Mouse (Mus musculus): ENCODE data around the gene Snx9. TPM values are rescaled to one million over a fixed set of nuclear protein-coding genes. Genes with fewer than 3 reads are reported as not detected.

Gene Snx9
- polyA plus RNA-seq, 1 experiment = 24.7 TPM

DNA sequence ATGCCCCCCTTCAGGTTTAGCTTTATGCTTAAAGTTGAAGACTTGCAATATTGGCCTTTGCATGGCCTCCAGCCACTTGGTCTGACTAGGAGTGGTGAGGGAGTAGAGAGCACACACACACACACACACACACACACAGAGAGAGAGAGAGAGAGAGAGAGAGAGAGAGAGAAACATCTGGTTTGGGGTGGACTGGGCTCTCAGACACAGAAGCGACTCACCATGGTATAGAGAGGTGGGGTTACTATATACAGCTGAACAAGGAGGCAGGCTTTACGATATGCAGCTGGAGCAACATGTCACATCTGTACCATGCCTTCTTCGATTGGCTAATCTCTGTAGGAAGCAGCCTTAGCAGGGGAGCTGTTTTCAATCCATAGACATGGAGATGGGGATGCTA lies 94.6 kb downstream of the Snx9 start:
- H3K4me2 ChIP-seq (ENCODE audit: low read depth) = no peak overlapping the region
- no peak for TF ChIP-seq CEBPB (IDR thresholded peaks at IDR 0.05; ENCODE audit: insufficient read depth, poor library complexity, severe bottlenecking)
- TF ChIP-seq E2F4 (IDR thresholded peaks at IDR 0.05; ENCODE audit: insufficient read depth) = no peak
- TF ChIP-seq POLR2A (IDR thresholded peaks at IDR 0.05; ENCODE audit: insufficient read length, low read depth) = no peak
- no peak for TF ChIP-seq USF1 (IDR thresholded peaks at IDR 0.05; ENCODE audit: low read depth)
- no peak for TF ChIP-seq MAX (IDR thresholded peaks at IDR 0.05; ENCODE audit: low read depth)
- no peak for TF ChIP-seq TCF12 (IDR thresholded peaks at IDR 0.05; ENCODE audit: insufficient read depth, poor library complexity, severe bottlenecking)
- TF ChIP-seq MYOD1 (IDR thresholded peaks at IDR 0.05; ENCODE audit: control insufficient read depth in 1 of 3, insufficient read length in 2 of 3, low read depth in 2 of 3) = no peak
- no peak for TF ChIP-seq TCF3 (IDR thresholded peaks at IDR 0.05; ENCODE audit: insufficient read length, low read depth)
- no peak for TF ChIP-seq REST (IDR thresholded peaks at IDR 0.05; ENCODE audit: insufficient read depth, insufficient read length)
- no peak for TF ChIP-seq POLR2AphosphoS2 (IDR thresholded peaks at IDR 0.05; ENCODE audit: insufficient read length, low read depth)
- no peak for TF ChIP-seq SRF (IDR thresholded peaks at IDR 0.05; ENCODE audit: control insufficient read depth, insufficient read length, low read depth)
- TF ChIP-seq MYOG (IDR thresholded peaks at IDR 0.05; ENCODE audit: control insufficient read depth in 1 of 3, insufficient read depth in 1 of 3, insufficient read length in 2 of 3, low read depth in 2 of 3) = no peak
- H3K36me3 ChIP-seq (ENCODE audit: control insufficient read depth, insufficient read depth) = no peaks in the 10 kb centered on the region
- H3K4me3 ChIP-seq = no peak overlapping the region
- H3K79me2 ChIP-seq (ENCODE audit: control insufficient read depth, insufficient read depth) = no peaks in the 10 kb centered on the region
- no peaks in the 10 kb centered on the region for H3K27me3 ChIP-seq (ENCODE audit: control insufficient read depth, insufficient read depth, insufficient read length)
- H3ac ChIP-seq (ENCODE audit: control insufficient read depth, insufficient read length) = no peak overlapping the region

DNA sequence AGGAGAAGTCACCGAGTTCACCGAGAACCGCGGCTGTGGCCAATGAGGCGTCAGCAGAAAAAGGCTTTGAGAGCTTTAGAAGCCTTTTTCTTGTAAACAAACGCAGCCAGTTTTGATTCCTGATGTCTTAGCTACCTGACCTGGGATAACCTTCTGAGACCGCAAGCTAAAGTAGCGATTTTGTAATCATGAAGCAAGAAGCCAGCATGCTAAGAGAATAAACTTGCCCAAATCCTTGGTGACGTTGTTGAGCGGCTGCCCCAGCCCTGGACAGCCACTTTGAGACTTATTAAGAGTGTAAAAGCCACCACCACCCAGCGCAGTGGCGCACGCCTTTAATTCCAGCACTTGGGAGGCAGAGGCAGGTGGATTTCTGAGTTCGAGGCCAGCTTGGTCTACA lies 95.1 kb downstream of the Snx9 start:
- no peaks in the 10 kb centered on the region for H3K27me3 ChIP-seq (ENCODE audit: control insufficient read depth, insufficient read depth, insufficient read length)
- no peak overlapping the region for H3K4me2 ChIP-seq (ENCODE audit: low read depth)
- no peaks in the 10 kb centered on the region for H3K79me2 ChIP-seq (ENCODE audit: control insufficient read depth, insufficient read depth)
- H3K4me3 ChIP-seq = no peak overlapping the region
- no peak overlapping the region for H3ac ChIP-seq (ENCODE audit: control insufficient read depth, insufficient read length)
- H3K36me3 ChIP-seq (ENCODE audit: control insufficient read depth, insufficient read depth) = no peaks in the 10 kb centered on the region
- no peak for TF ChIP-seq E2F4 (IDR thresholded peaks at IDR 0.05; ENCODE audit: insufficient read depth)
- TF ChIP-seq POLR2AphosphoS2 (IDR thresholded peaks at IDR 0.05; ENCODE audit: insufficient read length, low read depth) = no peak
- no peak for TF ChIP-seq TCF3 (IDR thresholded peaks at IDR 0.05; ENCODE audit: insufficient read length, low read depth)
- TF ChIP-seq POLR2A (IDR thresholded peaks at IDR 0.05; ENCODE audit: insufficient read length, low read depth) = no peak
- TF ChIP-seq SRF (IDR thresholded peaks at IDR 0.05; ENCODE audit: control insufficient read depth, insufficient read length, low read depth) = no peak
- no peak for TF ChIP-seq TCF12 (IDR thresholded peaks at IDR 0.05; ENCODE audit: insufficient read depth, poor library complexity, severe bottlenecking)
- no peak for TF ChIP-seq USF1 (IDR thresholded peaks at IDR 0.05; ENCODE audit: low read depth)
- TF ChIP-seq MAX (IDR thresholded peaks at IDR 0.05; ENCODE audit: low read depth) = no peak
- no peak for TF ChIP-seq REST (IDR thresholded peaks at IDR 0.05; ENCODE audit: insufficient read depth, insufficient read length)
- no peak for TF ChIP-seq MYOD1 (IDR thresholded peaks at IDR 0.05; ENCODE audit: control insufficient read depth in 1 of 3, insufficient read length in 2 of 3, low read depth in 2 of 3)
- no peak for TF ChIP-seq CEBPB (IDR thresholded peaks at IDR 0.05; ENCODE audit: insufficient read depth, poor library complexity, severe bottlenecking)
- TF ChIP-seq MYOG (IDR thresholded peaks at IDR 0.05; ENCODE audit: control insufficient read depth in 1 of 3, insufficient read depth in 1 of 3, insufficient read length in 2 of 3, low read depth in 2 of 3) = no peak

DNA sequence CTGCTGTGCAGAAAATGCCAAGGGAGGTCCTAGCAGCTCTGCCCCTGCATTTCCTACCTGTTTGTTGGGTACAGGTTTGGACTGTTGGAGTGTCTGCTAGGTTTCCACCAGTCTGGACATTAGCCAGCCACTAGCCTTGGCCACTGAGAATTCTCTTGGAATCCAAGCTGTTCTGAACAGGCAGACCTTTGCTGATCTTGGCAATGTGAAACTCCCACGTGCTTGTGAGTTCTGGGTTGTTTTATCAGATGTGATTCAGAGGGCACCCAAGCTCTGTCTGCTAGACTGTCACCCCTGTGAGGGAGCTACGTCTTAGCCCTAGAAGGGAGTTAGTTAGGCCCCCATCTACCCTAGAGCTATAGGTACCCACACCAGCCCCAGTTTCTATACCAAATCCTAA lies 96.3 kb downstream of the Snx9 start:
- H3K36me3 ChIP-seq (ENCODE audit: control insufficient read depth, insufficient read depth) = no peaks in the 10 kb centered on the region

DNA sequence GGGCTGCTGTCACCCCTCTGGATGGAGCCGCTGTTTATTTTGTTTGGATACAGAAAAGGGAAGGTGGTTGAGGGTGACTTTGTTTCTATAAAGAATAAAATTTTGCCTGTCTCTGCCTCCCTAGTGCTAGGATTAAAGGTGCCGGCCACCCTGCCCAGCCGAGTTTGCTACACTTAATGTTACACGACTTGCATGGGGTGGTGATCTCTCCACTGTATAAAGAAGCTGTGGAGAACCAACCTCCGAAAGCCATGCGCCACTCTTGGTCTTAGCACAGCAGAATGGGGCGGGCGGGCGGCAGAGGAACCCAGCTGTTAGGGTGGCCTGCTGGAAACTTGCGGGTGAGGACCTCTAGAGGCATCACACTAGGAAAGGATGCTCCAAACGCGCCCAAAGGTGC lies 98.7 kb downstream of the Snx9 start:
- no peaks in the 10 kb centered on the region for H3K36me3 ChIP-seq (ENCODE audit: control insufficient read depth, insufficient read depth)
- no peaks in the 10 kb centered on the region for H3K27me3 ChIP-seq (ENCODE audit: control insufficient read depth, insufficient read depth, insufficient read length)
- TF ChIP-seq E2F4 (IDR thresholded peaks at IDR 0.05; ENCODE audit: insufficient read depth) (no peak), MYOD1 (IDR thresholded peaks at IDR 0.05; ENCODE audit: control insufficient read depth in 1 of 3, insufficient read length in 2 of 3, low read depth in 2 of 3) (no peak), TCF12 (IDR thresholded peaks at IDR 0.05; ENCODE audit: insufficient read depth, poor library complexity, severe bottlenecking) (no peak)
- no peak overlapping the region for H3ac ChIP-seq (ENCODE audit: control insufficient read depth, insufficient read length)
- H3K4me2 ChIP-seq (ENCODE audit: low read depth) = no peak overlapping the region
- peaks cover 29% of the 10 kb centered on the region for H3K79me2 ChIP-seq (ENCODE audit: control insufficient read depth, insufficient read depth)
- H3K4me3 ChIP-seq = no peak overlapping the region

More for the DNA sequence above, 96.3 kb downstream of the Snx9 start:
- H3K79me2 ChIP-seq (ENCODE audit: control insufficient read depth, insufficient read depth) = peaks cover 8% of the 10 kb centered on the region
- no peaks in the 10 kb centered on the region for H3K27me3 ChIP-seq (ENCODE audit: control insufficient read depth, insufficient read depth, insufficient read length)
- no peak overlapping the region for H3K4me3 ChIP-seq
- no peak overlapping the region for H3K4me2 ChIP-seq (ENCODE audit: low read depth)
- TF ChIP-seq POLR2A (IDR thresholded peaks at IDR 0.05; ENCODE audit: insufficient read length, low read depth) = no peak
- no peak for TF ChIP-seq MYOG (IDR thresholded peaks at IDR 0.05; ENCODE audit: control insufficient read depth in 1 of 3, insufficient read depth in 1 of 3, insufficient read length in 2 of 3, low read depth in 2 of 3)
- TF ChIP-seq CEBPB (IDR thresholded peaks at IDR 0.05; ENCODE audit: insufficient read depth, poor library complexity, severe bottlenecking) = no peak
- TF ChIP-seq TCF12 (IDR thresholded peaks at IDR 0.05; ENCODE audit: insufficient read depth, poor library complexity, severe bottlenecking) = no peak
- no peak for TF ChIP-seq TCF3 (IDR thresholded peaks at IDR 0.05; ENCODE audit: insufficient read length, low read depth)
- TF ChIP-seq REST (IDR thresholded peaks at IDR 0.05; ENCODE audit: insufficient read depth, insufficient read length) = no peak
- no peak for TF ChIP-seq SRF (IDR thresholded peaks at IDR 0.05; ENCODE audit: control insufficient read depth, insufficient read length, low read depth)
- TF ChIP-seq E2F4 (IDR thresholded peaks at IDR 0.05; ENCODE audit: insufficient read depth) = no peak
- no peak overlapping the region for H3ac ChIP-seq (ENCODE audit: control insufficient read depth, insufficient read length)

DNA sequence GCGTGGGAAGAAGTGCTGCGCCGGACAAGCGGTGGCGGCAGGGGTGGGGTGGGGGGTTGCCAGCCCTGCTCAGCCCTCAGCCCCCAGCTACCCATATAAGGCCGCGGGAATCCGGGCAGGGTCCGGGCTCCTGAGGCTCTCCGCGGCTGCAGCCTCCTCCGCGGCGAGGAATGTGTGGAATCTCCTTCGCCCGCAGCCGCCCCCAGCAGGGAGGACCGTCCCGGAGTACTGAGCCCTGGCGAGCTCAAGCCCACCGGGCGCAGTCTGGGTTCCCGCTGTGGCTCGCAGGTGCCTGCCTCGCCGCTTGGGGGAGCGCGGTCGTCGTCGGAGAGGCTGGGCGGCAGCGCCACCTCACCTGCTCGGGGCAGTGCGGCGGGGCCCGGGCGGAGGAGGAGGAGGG lies 99.7 kb downstream of the Snx9 start:
- TF ChIP-seq POLR2A (IDR thresholded peaks at IDR 0.05; ENCODE audit: insufficient read length, low read depth) (peak; percentile 16), REST (IDR thresholded peaks at IDR 0.05; ENCODE audit: insufficient read depth, insufficient read length) (no peak), TCF3 (IDR thresholded peaks at IDR 0.05; ENCODE audit: insufficient read length, low read depth) (peak; percentile 1), MYOD1 (IDR thresholded peaks at IDR 0.05; ENCODE audit: control insufficient read depth in 1 of 3, insufficient read length in 2 of 3, low read depth in 2 of 3) (peak in 2 of 3 experiments; percentile 59 to 81), MAX (IDR thresholded peaks at IDR 0.05; ENCODE audit: low read depth) (no peak), MYOG (IDR thresholded peaks at IDR 0.05; ENCODE audit: control insufficient read depth in 1 of 3, insufficient read depth in 1 of 3, insufficient read length in 2 of 3, low read depth in 2 of 3) (peak in 2 of 3 experiments; percentile 67 to 73)

More for the DNA sequence above, 99.7 kb downstream of the Snx9 start:
- peak overlapping the region; percentile 71 for H3ac ChIP-seq (ENCODE audit: control insufficient read depth, insufficient read length)
- peak overlapping the region; percentile 55 for H3K4me2 ChIP-seq (ENCODE audit: low read depth)
- no peaks in the 10 kb centered on the region for H3K27me3 ChIP-seq (ENCODE audit: control insufficient read depth, insufficient read depth, insufficient read length)
- H3K79me2 ChIP-seq (ENCODE audit: control insufficient read depth, insufficient read depth) = peaks cover 39% of the 10 kb centered on the region
- no peaks in the 10 kb centered on the region for H3K36me3 ChIP-seq (ENCODE audit: control insufficient read depth, insufficient read depth)
- H3K4me3 ChIP-seq = peak overlapping the region; percentile 51

Measured in myocyte (in vitro differentiated cells).